Mouse (Mus musculus): ENCODE measurements around the gene Evc.

Gene Evc

DNA sequence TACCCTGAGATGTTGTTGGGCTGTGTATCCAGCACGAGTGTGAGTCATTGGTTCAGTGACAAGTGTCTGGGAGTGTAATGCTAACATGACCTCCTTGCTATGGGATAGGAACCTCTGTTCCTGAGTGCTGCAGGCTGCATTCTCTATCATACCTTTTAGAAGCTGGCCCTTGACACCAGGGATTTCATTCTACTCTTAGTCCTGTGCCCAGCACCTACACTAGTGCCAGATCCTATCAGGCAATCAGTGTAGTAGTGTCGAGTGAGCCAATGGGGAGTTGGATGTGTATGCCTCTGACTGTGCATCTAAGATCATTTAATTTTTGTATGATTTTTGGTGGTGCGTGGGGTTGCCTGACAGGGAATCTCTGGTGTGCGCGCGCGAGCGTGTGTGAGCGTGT, 95.5 kb downstream of the Evc start:
- DNase-seq, result no peak

DNA sequence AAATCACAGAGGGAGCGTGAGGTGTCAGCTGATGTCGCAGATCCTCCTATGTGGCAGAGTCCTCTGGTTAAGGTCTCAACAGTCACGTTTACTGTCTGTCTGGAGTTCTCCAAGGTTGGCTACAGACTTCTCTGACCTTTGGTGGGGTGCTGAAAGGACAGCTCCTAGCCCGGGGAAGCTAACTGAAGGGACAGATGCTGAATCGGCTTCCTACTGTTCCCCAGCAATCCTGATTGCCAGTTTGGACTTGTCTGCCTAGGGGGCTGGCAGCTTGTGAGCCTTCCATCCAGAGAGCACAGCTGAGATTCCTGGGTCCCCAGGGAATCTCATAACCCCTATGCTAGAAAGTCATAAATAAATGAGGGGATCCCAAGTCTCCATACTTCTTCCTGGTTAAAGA, 96.1 kb downstream of the Evc start:
- no peak for DNase-seq
